Mouse (Mus musculus): ENCODE measurements at regions not wholly inside any gene's neighbourhood (a gene's known extent, or its start where the extent isn't known, plus 50 kb on each side); places are given as distances from the start of the nearest gene placed in this dataset.

GRCm38 (mm10) chr9:50433978-50434377 lies 60.3 kb upstream of the Plet1 start:
- TF ChIP-seq POLR2A (IDR thresholded peaks at IDR 0.05; ENCODE audit: borderline replicate concordance, extremely low read depth, low read depth, low read length), result no peak
- no peak for TF ChIP-seq CTCF (IDR thresholded peaks at IDR 0.05; ENCODE audit: insufficient read depth, low read length)
